Mouse (Mus musculus) splenic B cell, adult 2 months (primary cell): ENCODE data around the gene Klk1b27.
"Not testable (repeated sequence)": the region's sequence is repeated elsewhere in the genome, so short reads cannot be mapped to it uniquely, and the experiment has no call there.

Source experiments
- DNase-seq: peaks from one replicate; pipeline ENCODE4 v3.0.0-alpha.2; 2011; ENCODE audit warnings: low read depth, low spot score
- H3K27me3 ChIP-seq: 2 replicates; pipeline ENCODE4 v1.6.1; 2012; ENCODE audit warnings: mild to moderate bottlenecking, low read length, moderate library complexity, mixed read lengths; ENCODE audit not compliant: control insufficient read depth, poor library complexity, insufficient read depth, severe bottlenecking
- H3K36me3 ChIP-seq: 2 replicates; pipeline ENCODE4 v1.6.1; 2012; ENCODE audit warnings: mild to moderate bottlenecking, low read length, moderate library complexity, mixed read lengths; ENCODE audit not compliant: control insufficient read depth, poor library complexity, insufficient read depth, severe bottlenecking

Gene Klk1b27

DNA sequence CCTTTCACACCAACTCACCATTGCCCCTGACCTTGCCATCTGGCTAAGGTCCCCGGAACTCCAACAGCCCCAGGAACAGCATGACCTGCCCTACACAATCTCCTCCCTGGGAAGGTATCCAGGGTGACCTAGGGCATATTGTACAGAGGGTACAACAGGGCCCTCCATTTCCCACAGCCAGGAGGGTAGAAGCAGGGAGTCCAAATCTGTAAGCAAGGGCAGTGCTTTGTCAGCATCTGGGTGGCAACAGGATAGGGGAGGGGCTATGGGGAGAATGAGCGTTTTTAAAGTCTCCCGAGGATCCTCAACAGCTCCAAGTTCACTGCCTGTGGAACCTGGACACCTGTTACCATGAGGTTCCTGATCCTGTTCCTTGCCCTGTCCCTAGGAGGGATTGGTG, at the start of gene Klk1b27:
Gene Klk1b27 (plus strand): TSS at position 301 of the 400 bp plus-strand sequence.
- DNase-seq, H3K27me3 ChIP-seq, H3K36me3 ChIP-seq: not testable (repeated sequence)

- Histone ChIP-seq H3K36me3 (no peaks in the 10 kb centered on the region), H3K27me3 (no peaks in the 10 kb centered on the region)
- no peak for DNase-seq
These were observed 47.2 kb upstream of the Klk1b27 start for GRCm38 (mm10) chr7:44004847-44005246.

GRCm38 (mm10) chr7:44011868-44012267, 40.2 kb upstream of the Klk1b27 start, which contains the start of gene Klk1b26:
Gene Klk1b26 (plus strand): TSS chr7:44012168.
- not testable (repeated sequence) for DNase-seq, H3K27me3 ChIP-seq, H3K36me3 ChIP-seq

GRCm38 (mm10) chr7:44014666-44015065, 37.4 kb upstream of the Klk1b27 start:
- H3K27me3 ChIP-seq, H3K36me3 ChIP-seq, DNase-seq: not testable (repeated sequence)

DNA sequence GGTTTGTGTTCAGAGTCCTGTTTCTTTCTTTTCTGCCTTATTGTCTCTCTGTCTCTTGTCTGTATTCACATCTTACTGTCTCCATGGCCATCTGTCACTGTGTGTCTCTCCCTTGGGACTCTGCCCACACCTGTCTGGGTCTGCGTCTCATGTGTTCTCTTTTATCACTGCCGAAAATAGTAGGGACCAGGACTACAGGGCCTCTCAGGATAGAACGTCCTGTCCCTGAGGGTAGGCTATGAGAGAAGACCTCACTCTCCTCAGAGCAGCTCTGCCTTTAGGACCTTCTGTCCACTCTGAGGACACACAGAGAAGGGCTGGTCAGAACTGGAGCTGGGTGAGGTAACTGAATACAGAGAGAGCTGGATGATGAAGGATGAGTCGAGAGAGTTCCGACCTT, 37.0 kb upstream of the Klk1b27 start:
- Histone ChIP-seq H3K27me3 (no peaks in the 10 kb centered on the region), H3K36me3 (no peaks in the 10 kb centered on the region)
- no peak for DNase-seq

GRCm38 (mm10) chr7:44072117-44072516, 20.0 kb downstream of the Klk1b27 start:
- Histone ChIP-seq H3K27me3 (no peaks in the 10 kb centered on the region), H3K36me3 (no peaks in the 10 kb centered on the region)
- no peak for DNase-seq

- no peaks in the 10 kb centered on the region for H3K27me3 ChIP-seq
- no peak for DNase-seq
- H3K36me3 ChIP-seq = no peaks in the 10 kb centered on the region
These were observed 25.6 kb downstream of the Klk1b27 start for GRCm38 (mm10) chr7:44077703-44078102.

- no peaks in the 10 kb centered on the region for H3K36me3 ChIP-seq
- no peak for DNase-seq
- no peaks in the 10 kb centered on the region for H3K27me3 ChIP-seq
These were observed 44.0 kb downstream of the Klk1b27 start for GRCm38 (mm10) chr7:44096111-44096510.

GRCm38 (mm10) chr7:44102028-44102427, 49.9 kb downstream of the Klk1b27 start, which contains the start of gene Klk1b21:
Gene Klk1b21 (plus strand): TSS chr7:44102328.
- not testable (repeated sequence) for H3K27me3 ChIP-seq, H3K36me3 ChIP-seq, DNase-seq
